Mouse (Mus musculus): ENCODE data around the gene Nlrp3. TPM values are rescaled to one million over a fixed set of nuclear protein-coding genes. Genes with fewer than 3 reads are reported as not detected.

Gene Nlrp3
- 0.13 and 0.22 TPM in 2 replicates for polyA plus RNA-seq (2016; fragmentation: Nextera tagmentation; extraction: Ambion mirVana)

- Histone ChIP-seq H3K27ac (no peak within 1 kb of the TSS), H3K4me1 (no peaks in the 10 kb centered on the region), H3K36me3 (no peaks in the 10 kb centered on the region), H3K4me3 (no peak within 1 kb of the TSS), H3K4me2 (replicated peaks) (no peak within 1 kb of the TSS), H3K9me3 (no peaks in the 10 kb centered on the region), H3K9ac (no peak within 1 kb of the TSS), H3K27me3 (replicated peaks) (no peaks in the 10 kb centered on the region)
- ATAC-seq (ENCODE audit: low FRiP score, low read depth): no peak
- WGBS: 62% methylated on average over 3 of the region's 3 CpGs
These were observed at the start of gene Nlrp3 for GRCm38 (mm10) chr11:59541324-59541723. Gene Nlrp3, plus strand, starts transcription at chr11:59541568.

GRCm38 (mm10) chr11:59496672-59497310 is 44.6 kb upstream of the Nlrp3 start:
- Histone ChIP-seq H3K9me3 (no peaks in the 10 kb centered on the region), H3K4me2 (replicated peaks) (no peak overlapping the region), H3K27me3 (replicated peaks) (no peaks in the 10 kb centered on the region), H3K27ac (no peak overlapping the region), H3K9ac (no peak overlapping the region), H3K4me3 (no peak overlapping the region), H3K4me1 (no peaks in the 10 kb centered on the region), H3K36me3 (peaks cover 95% of the 10 kb centered on the region)
- ATAC-seq (ENCODE audit: low FRiP score, low read depth): no peak
- 93% methylated on average over 6 of the region's 6 CpGs for WGBS

- ATAC-seq (ENCODE audit: low FRiP score, low read depth): no peak
- peaks cover 95% of the 10 kb centered on the region for H3K36me3 ChIP-seq
- H3K9me3 ChIP-seq: no peaks in the 10 kb centered on the region
These were observed 43.6 kb upstream of the Nlrp3 start for GRCm38 (mm10) chr11:59497747-59498146.

GRCm38 (mm10) chr11:59501978-59502700 is 39.2 kb upstream of the Nlrp3 start:
- no peaks in the 10 kb centered on the region for H3K9me3 ChIP-seq
- peaks cover 73% of the 10 kb centered on the region for H3K36me3 ChIP-seq
- no peak overlapping the region for H3K4me2 ChIP-seq (replicated peaks)
- no peak for ATAC-seq (ENCODE audit: low FRiP score, low read depth)
- H3K27ac ChIP-seq: no peak overlapping the region
- H3K9ac ChIP-seq: no peak overlapping the region
- H3K27me3 ChIP-seq (replicated peaks): no peaks in the 10 kb centered on the region
- H3K4me3 ChIP-seq: no peak overlapping the region
- 92% methylated on average over 5 of the region's 5 CpGs for WGBS
- H3K4me1 ChIP-seq: peaks cover 11% of the 10 kb centered on the region

More at GRCm38 (mm10) chr11:59497747-59498146, 43.6 kb upstream of the Nlrp3 start:
- H3K27me3 ChIP-seq (replicated peaks): no peaks in the 10 kb centered on the region
- H3K4me3 ChIP-seq: no peak overlapping the region
- H3K4me2 ChIP-seq (replicated peaks): no peak overlapping the region
- no peak overlapping the region for H3K27ac ChIP-seq
- no peak overlapping the region for H3K9ac ChIP-seq
- WGBS: 91% methylated on average over 7 of the region's 7 CpGs
- no peaks in the 10 kb centered on the region for H3K4me1 ChIP-seq

GRCm38 (mm10) chr11:59505351-59505838 is 36.0 kb upstream of the Nlrp3 start:
- peaks cover 41% of the 10 kb centered on the region for H3K36me3 ChIP-seq
- no peaks in the 10 kb centered on the region for H3K9me3 ChIP-seq
- peak overlapping the region; percentile 83 for H3K4me3 ChIP-seq
- ATAC-seq (ENCODE audit: low FRiP score, low read depth): peak; percentile 55
- peak overlapping the region; percentile 95 for H3K4me2 ChIP-seq (replicated peaks)
- H3K9ac ChIP-seq: peak overlapping the region; percentile 90
- peaks cover 16% of the 10 kb centered on the region for H3K4me1 ChIP-seq
- under 1% methylated on average over 21 of the region's 21 CpGs for WGBS
- no peaks in the 10 kb centered on the region for H3K27me3 ChIP-seq (replicated peaks)
- peak overlapping the region; percentile 83 for H3K27ac ChIP-seq

- peak overlapping the region; percentile 90 for H3K9ac ChIP-seq
- no peaks in the 10 kb centered on the region for H3K9me3 ChIP-seq
- H3K4me1 ChIP-seq: peaks cover 16% of the 10 kb centered on the region
- no peaks in the 10 kb centered on the region for H3K27me3 ChIP-seq (replicated peaks)
- H3K4me3 ChIP-seq: peak overlapping the region; percentile 83
- peak; percentile 87 for ATAC-seq (ENCODE audit: low FRiP score, low read depth)
- H3K4me2 ChIP-seq (replicated peaks): peak overlapping the region; percentile 95
- under 1% methylated on average over 67 of the region's 71 CpGs for WGBS
- H3K36me3 ChIP-seq: peaks cover 40% of the 10 kb centered on the region
- H3K27ac ChIP-seq: peak overlapping the region; percentile 83
These were observed 35.3 kb upstream of the Nlrp3 start for GRCm38 (mm10) chr11:59505839-59506712.

- H3K36me3 ChIP-seq: peaks cover 34% of the 10 kb centered on the region
- ATAC-seq (ENCODE audit: low FRiP score, low read depth): peak; percentile 35
- WGBS: under 1% methylated on average over 14 of the region's 14 CpGs
These were observed 34.7 kb upstream of the Nlrp3 start for GRCm38 (mm10) chr11:59506713-59507074.

GRCm38 (mm10) chr11:59511558-59511957 is 29.8 kb upstream of the Nlrp3 start:
- 27% methylated on average over 1 of the region's 1 CpGs for WGBS
- Histone ChIP-seq H3K4me3 (no peak overlapping the region), H3K4me2 (replicated peaks) (no peak overlapping the region), H3K9me3 (no peaks in the 10 kb centered on the region), H3K4me1 (peaks cover 9% of the 10 kb centered on the region), H3K27me3 (replicated peaks) (no peaks in the 10 kb centered on the region), H3K27ac (no peak overlapping the region), H3K9ac (no peak overlapping the region), H3K36me3 (peaks cover 6% of the 10 kb centered on the region; the same call in 1 of the 2 replicates)
- ATAC-seq (ENCODE audit: low FRiP score, low read depth): no peak

More at GRCm38 (mm10) chr11:59506713-59507074, 34.7 kb upstream of the Nlrp3 start:
- Histone ChIP-seq H3K4me1 (peaks cover 16% of the 10 kb centered on the region), H3K27me3 (replicated peaks) (no peaks in the 10 kb centered on the region), H3K9me3 (no peaks in the 10 kb centered on the region), H3K4me2 (replicated peaks) (peak overlapping the region; percentile 95), H3K27ac (peak overlapping the region; percentile 83; the same call in 1 of the 2 replicates), H3K4me3 (peak overlapping the region; percentile 83), H3K9ac (peak overlapping the region; percentile 90)

GRCm38 (mm10) chr11:59512733-59513132 is 28.6 kb upstream of the Nlrp3 start:
- no peak overlapping the region for H3K4me3 ChIP-seq
- no peaks in the 10 kb centered on the region for H3K4me1 ChIP-seq
- 91% methylated on average over 10 of the region's 10 CpGs for WGBS
- ATAC-seq (ENCODE audit: low FRiP score, low read depth): no peak
- no peak overlapping the region for H3K4me2 ChIP-seq (replicated peaks)
- H3K9ac ChIP-seq: no peak overlapping the region
- peaks cover 6% of the 10 kb centered on the region; the same call in 1 of the 2 replicates for H3K36me3 ChIP-seq
- H3K9me3 ChIP-seq: no peaks in the 10 kb centered on the region
- H3K27ac ChIP-seq: no peak overlapping the region
- no peaks in the 10 kb centered on the region for H3K27me3 ChIP-seq (replicated peaks)

GRCm38 (mm10) chr11:59513556-59513955 is 27.8 kb upstream of the Nlrp3 start:
- Histone ChIP-seq H3K27ac (no peak overlapping the region), H3K27me3 (replicated peaks) (no peaks in the 10 kb centered on the region), H3K9me3 (no peaks in the 10 kb centered on the region), H3K4me3 (no peak overlapping the region), H3K9ac (no peak overlapping the region), H3K4me1 (no peaks in the 10 kb centered on the region), H3K36me3 (peaks cover 6% of the 10 kb centered on the region; the same call in 1 of the 2 replicates), H3K4me2 (replicated peaks) (no peak overlapping the region)
- no peak for ATAC-seq (ENCODE audit: low FRiP score, low read depth)
- WGBS: 83% methylated on average over 3 of the region's 3 CpGs

- H3K4me1 ChIP-seq: no peaks in the 10 kb centered on the region
- H3K36me3 ChIP-seq: peaks cover 6% of the 10 kb centered on the region; the same call in 1 of the 2 replicates
- no peak overlapping the region for H3K27ac ChIP-seq
- no peak overlapping the region for H3K9ac ChIP-seq
- WGBS: 79% methylated on average over 6 of the region's 6 CpGs
- H3K4me3 ChIP-seq: no peak overlapping the region
- H3K4me2 ChIP-seq (replicated peaks): no peak overlapping the region
- no peaks in the 10 kb centered on the region for H3K27me3 ChIP-seq (replicated peaks)
- no peak for ATAC-seq (ENCODE audit: low FRiP score, low read depth)
- no peaks in the 10 kb centered on the region for H3K9me3 ChIP-seq
These were observed 27.0 kb upstream of the Nlrp3 start for GRCm38 (mm10) chr11:59514381-59514780.

GRCm38 (mm10) chr11:59514789-59515188 is 26.6 kb upstream of the Nlrp3 start:
- H3K27ac ChIP-seq: no peak overlapping the region
- ATAC-seq (ENCODE audit: low FRiP score, low read depth): no peak
- peaks cover 6% of the 10 kb centered on the region; the same call in 1 of the 2 replicates for H3K36me3 ChIP-seq
- no peak overlapping the region for H3K9ac ChIP-seq
- no peaks in the 10 kb centered on the region for H3K9me3 ChIP-seq
- no peak overlapping the region for H3K4me3 ChIP-seq
- no peaks in the 10 kb centered on the region for H3K27me3 ChIP-seq (replicated peaks)
- no peak overlapping the region for H3K4me2 ChIP-seq (replicated peaks)
- H3K4me1 ChIP-seq: no peaks in the 10 kb centered on the region
- 84% methylated on average over 3 of the region's 3 CpGs for WGBS

Measured in neural tube, embryonic 12.5 days (tissue).